Mouse (Mus musculus): Measurements from ENCODE around the gene Eif4e1b.

DNA sequence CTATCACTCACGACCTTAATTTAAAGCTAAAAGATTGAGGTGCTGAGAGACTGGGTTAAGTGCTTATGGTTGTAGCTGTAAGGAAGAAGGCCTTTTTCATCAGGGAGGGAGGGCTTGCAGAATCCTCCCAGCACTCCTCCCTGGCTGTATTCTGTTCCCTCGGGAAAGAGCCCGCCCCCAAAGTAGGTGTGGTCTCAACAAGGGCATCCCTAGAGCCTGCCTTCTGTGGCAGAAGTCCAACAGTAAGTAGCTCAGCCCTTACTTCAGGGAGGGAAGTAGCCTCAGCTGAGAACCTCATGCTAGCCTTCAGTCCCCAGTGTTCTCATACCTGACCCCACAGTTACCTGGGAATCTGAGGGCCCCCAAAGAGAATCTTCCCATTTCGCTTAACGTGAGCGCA lies 44.7 kb downstream of the Eif4e1b start:
- no peak for TF ChIP-seq CTCF (IDR thresholded peaks at IDR 0.05; ENCODE audit: control insufficient read depth, insufficient read depth, low read length)
- TF ChIP-seq POLR2A (IDR thresholded peaks at IDR 0.05; ENCODE audit: borderline replicate concordance, control insufficient read depth, low read depth, low read length) = no peak
